Mouse (Mus musculus) ES-E14 (cell line): ENCODE results near the gene Robo1.

Source experiments
- CHD2 ChIP-seq: IDR thresholded peaks from 2 replicates; pipeline ENCODE4 v1.6.1; 2014; ENCODE audit warnings: mild to moderate bottlenecking, low read depth, low read length, inconsistent platforms
- HCFC1 ChIP-seq: IDR thresholded peaks from 2 replicates; pipeline ENCODE4 v1.6.1; 2012; ENCODE audit warnings: low read length, inconsistent platforms, borderline replicate concordance; ENCODE audit not compliant: insufficient read depth
- MAFK ChIP-seq: IDR thresholded peaks from 2 replicates; pipeline ENCODE4 v1.6.1; 2014; ENCODE audit warnings: mild to moderate bottlenecking, low read depth, low read length, inconsistent platforms; ENCODE audit not compliant: insufficient read depth
- ZC3H11A ChIP-seq: IDR thresholded peaks from 2 replicates; pipeline ENCODE4 v1.6.1; 2012; ENCODE audit warnings: low read depth, mild to moderate bottlenecking, inconsistent platforms, low read length, borderline replicate concordance
- ZNF384 ChIP-seq: IDR thresholded peaks from 2 replicates; pipeline ENCODE4 v1.6.1; 2012; ENCODE audit warnings: low read depth, low read length, inconsistent platforms

- TF ChIP-seq ZC3H11A (no peak), HCFC1 (no peak), CHD2 (no peak), ZNF384 (no peak), MAFK (no peak)
These were observed 632.7 kb downstream of the Robo1 start for GRCm38 (mm10) chr16:72940786-72941185.
